Mouse (Mus musculus): ENCODE measurements at regions not wholly inside any gene's neighbourhood (a gene's known extent, or its start where the extent isn't known, plus 50 kb on each side); places are given as distances from the start of the nearest gene placed in this dataset.

DNA sequence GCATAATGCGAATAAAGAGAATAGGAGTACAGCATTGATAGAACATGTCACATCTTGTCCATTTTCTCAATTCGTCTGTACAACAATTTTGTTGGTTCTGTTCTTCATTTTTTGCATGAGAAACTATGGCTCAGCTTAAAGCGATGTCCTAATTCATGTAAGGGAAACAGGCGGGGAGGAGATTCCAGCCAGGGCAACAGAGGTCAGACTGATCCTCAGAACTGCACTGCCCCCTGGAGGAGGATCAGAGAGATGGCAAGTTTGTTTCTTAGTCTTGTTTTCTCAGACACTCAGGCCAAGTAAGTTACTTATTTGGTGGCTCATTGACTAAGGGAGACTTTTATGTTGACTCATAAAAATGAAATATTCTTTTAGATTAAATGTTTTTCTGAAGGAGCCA, 165.7 kb upstream of the Ccdc54 start:
- TF ChIP-seq CTCF (IDR thresholded peaks at IDR 0.05; ENCODE audit: low read depth) (peak; percentile 79), EP300 (IDR thresholded peaks at IDR 0.05; ENCODE audit: low read depth) (no peak)

Measured in heart, postnatal 0 days (tissue).